Mouse (Mus musculus): ENCODE measurements at regions not wholly inside any gene's neighbourhood (a gene's known extent, or its start where the extent isn't known, plus 50 kb on each side); places are given as distances from the start of the nearest gene placed in this dataset.

GRCm38 (mm10) chr9:115680703-115681576 is 228.3 kb upstream of the Gadl1 start:
- DNase-seq (ENCODE audit: low spot score in 2 of 2): no peak

GRCm38 (mm10) chr9:115681841-115682240 is 227.4 kb upstream of the Gadl1 start:
- no peak for DNase-seq (ENCODE audit: low spot score in 2 of 2)

GRCm38 (mm10) chr9:115683951-115684350 is 225.3 kb upstream of the Gadl1 start:
- DNase-seq (ENCODE audit: low spot score in 2 of 2): no peak

GRCm38 (mm10) chr9:115686605-115687004 is 222.7 kb upstream of the Gadl1 start:
- DNase-seq (ENCODE audit: low spot score in 2 of 2): no peak

GRCm38 (mm10) chr9:115692837-115693236 is 216.4 kb upstream of the Gadl1 start:
- DNase-seq (ENCODE audit: low spot score in 2 of 2): no peak

- peak; percentile 70 for DNase-seq (ENCODE audit: low spot score in 2 of 2)
Measured at GRCm38 (mm10) chr9:115703791-115704190, 205.5 kb upstream of the Gadl1 start.

GRCm38 (mm10) chr9:115704249-115704648 is 205.0 kb upstream of the Gadl1 start:
- DNase-seq (ENCODE audit: low spot score in 2 of 2): peak in 1 of 2 experiments; percentile 39

GRCm38 (mm10) chr9:115705761-115706160 is 203.5 kb upstream of the Gadl1 start:
- no peak for DNase-seq (ENCODE audit: low spot score in 2 of 2)

- DNase-seq (ENCODE audit: low spot score in 2 of 2): no peak
Measured at GRCm38 (mm10) chr9:115708199-115708934, 200.9 kb upstream of the Gadl1 start.

GRCm38 (mm10) chr9:115710039-115710739 is 199.1 kb upstream of the Gadl1 start:
- peak in 1 of 2 experiments; percentile 16 for DNase-seq (ENCODE audit: low spot score in 2 of 2)

- DNase-seq (ENCODE audit: low spot score in 2 of 2): no peak
Measured at GRCm38 (mm10) chr9:115720306-115720705, 188.9 kb upstream of the Gadl1 start.

- no peak for DNase-seq (ENCODE audit: low spot score in 2 of 2)
Measured at GRCm38 (mm10) chr9:115720841-115721240, 188.4 kb upstream of the Gadl1 start.

GRCm38 (mm10) chr9:115724063-115724462 is 185.2 kb upstream of the Gadl1 start:
- DNase-seq (ENCODE audit: low spot score in 2 of 2): no peak

GRCm38 (mm10) chr9:115727361-115727760 is 181.9 kb upstream of the Gadl1 start:
- no peak for DNase-seq (ENCODE audit: low spot score in 2 of 2)

GRCm38 (mm10) chr9:115731557-115731956 is 177.7 kb upstream of the Gadl1 start:
- peak in 1 of 2 experiments; percentile 11 for DNase-seq (ENCODE audit: low spot score in 2 of 2)

GRCm38 (mm10) chr9:115733104-115733503 is 176.2 kb upstream of the Gadl1 start:
- no peak for DNase-seq (ENCODE audit: low spot score in 2 of 2)

- DNase-seq (ENCODE audit: low spot score in 2 of 2): no peak
Measured at GRCm38 (mm10) chr9:115739984-115740383, 169.3 kb upstream of the Gadl1 start.

- no peak for DNase-seq (ENCODE audit: low spot score in 2 of 2)
Measured at GRCm38 (mm10) chr9:115746436-115746835, 162.8 kb upstream of the Gadl1 start.

- no peak for DNase-seq (ENCODE audit: low spot score in 2 of 2)
Measured at GRCm38 (mm10) chr9:115760496-115760895, 148.8 kb upstream of the Gadl1 start.

GRCm38 (mm10) chr9:115764136-115764535 is 145.1 kb upstream of the Gadl1 start:
- no peak for DNase-seq (ENCODE audit: low spot score in 2 of 2)

- DNase-seq (ENCODE audit: low spot score in 2 of 2): no peak
Measured at GRCm38 (mm10) chr9:115766471-115766870, 142.8 kb upstream of the Gadl1 start.

GRCm38 (mm10) chr9:115775112-115775511 is 134.1 kb upstream of the Gadl1 start:
- DNase-seq (ENCODE audit: low spot score in 2 of 2): no peak
